Mouse (Mus musculus) ES-Bruce4 (cell line): ENCODE results near the gene Gm2696. TPM values are rescaled to one million over a fixed set of nuclear protein-coding genes. Genes with fewer than 3 reads are reported as not detected.
"Not testable (repeated sequence)": the region's sequence is repeated elsewhere in the genome, so short reads cannot be mapped to it uniquely, and the experiment has no call there.

Experiments used
- H3K27ac ChIP-seq: 2 replicates; pipeline ENCODE4 v1.5.1; 2012; ENCODE audit warnings: low read length, inconsistent platforms; ENCODE audit not compliant: insufficient read depth
- H3K27me3 ChIP-seq: 2 replicates; pipeline ENCODE4 v1.6.1; 2012; ENCODE audit warnings: mild to moderate bottlenecking, low read length, inconsistent platforms; ENCODE audit not compliant: control insufficient read depth, poor library complexity, insufficient read depth, severe bottlenecking
- H3K36me3 ChIP-seq: 2 replicates; pipeline ENCODE4 v1.6.1; 2012; ENCODE audit warnings: inconsistent platforms, mild to moderate bottlenecking, low read length, moderate library complexity; ENCODE audit not compliant: control insufficient read depth, poor library complexity, insufficient read depth, severe bottlenecking
- H3K4me1 ChIP-seq: one replicate; pipeline ENCODE4 v1.8.1; 2011; ENCODE audit warnings: low read length; ENCODE audit not compliant: control insufficient read depth, insufficient read depth
- H3K4me3 ChIP-seq: 2 replicates; pipeline ENCODE4 v1.5.1; 2011; ENCODE audit warnings: low read depth, mild to moderate bottlenecking, low read length
- H3K9ac ChIP-seq: 2 replicates; pipeline ENCODE4 v1.6.1; 2012; ENCODE audit warnings: low read depth, mild to moderate bottlenecking, inconsistent platforms; ENCODE audit not compliant: poor library complexity, severe bottlenecking
- H3K9me3 ChIP-seq: replicated peaks from 2 replicates; pipeline ENCODE4 v1.6.1; 2012; ENCODE audit warnings: mild to moderate bottlenecking, low read length, inconsistent platforms; ENCODE audit not compliant: control insufficient read depth, poor library complexity, insufficient read depth, severe bottlenecking
- CTCF ChIP-seq: IDR thresholded peaks from one replicate; pipeline ENCODE4 v1.8.1; 2011; ENCODE audit warnings: low read depth, low read length
- EP300 ChIP-seq: IDR thresholded peaks from 2 replicates; pipeline ENCODE4 v1.6.1; 2011; ENCODE audit warnings: low read depth, low read length; ENCODE audit not compliant: insufficient read depth
- POLR2A ChIP-seq: IDR thresholded peaks from one replicate; pipeline ENCODE4 v1.8.1; 2011; ENCODE audit warnings: low read length; ENCODE audit not compliant: insufficient read depth
- polyA plus RNA-seq: library from polyadenylated mRNA; stranded (reverse); fragments of >200 nt; gene quantifications from 2 replicates; pipeline ENCODE4 v1.2.4, GENCODE M21; 2011; ENCODE audit warnings: low read depth; ENCODE audit not compliant: missing spikeins, insufficient read depth, insufficient read length

Gm2696 gene
- polyA plus RNA-seq, 1 experiment, result not detected

GRCm38 (mm10) chr10:77788621-77789020, 25.9 kb upstream of the Gm2696 start:
- Histone ChIP-seq H3K27ac (no peak overlapping the region), H3K9me3 (no peaks in the 10 kb centered on the region), H3K4me3 (no peak overlapping the region), H3K27me3 (no peaks in the 10 kb centered on the region), H3K36me3 (no peaks in the 10 kb centered on the region), H3K4me1 (no peaks in the 10 kb centered on the region), H3K9ac (no peak overlapping the region)
- TF ChIP-seq CTCF, result no peak
- no peak for TF ChIP-seq EP300
- TF ChIP-seq POLR2A, result no peak

DNA sequence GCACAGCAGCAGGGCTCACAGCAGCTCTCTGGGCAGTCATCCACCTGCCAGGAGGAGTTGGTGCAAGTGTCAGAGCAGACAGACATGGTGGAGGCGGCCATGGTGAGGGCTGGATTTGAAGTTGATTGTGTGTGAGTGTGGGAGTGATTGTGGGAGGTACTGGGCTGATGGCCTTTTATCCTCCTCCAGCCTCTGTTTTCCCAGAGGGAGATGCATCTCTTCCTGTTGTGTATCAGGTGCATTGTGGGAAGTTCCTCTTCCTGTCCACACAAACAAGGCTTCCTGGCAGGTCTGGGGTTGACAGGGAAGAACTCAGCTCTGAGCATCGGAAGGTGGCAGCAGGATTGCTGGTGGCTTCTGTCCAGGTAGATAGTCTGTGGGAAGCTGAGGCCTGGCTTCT, 19.5 kb upstream of the Gm2696 start, which contains the start of gene Gm9639:
Gene Gm9639, minus strand, starts transcription at position 101 of the 400 bp plus-strand sequence.
- H3K27me3 ChIP-seq, result no peaks in the 10 kb centered on the region
- TF ChIP-seq POLR2A (no peak), EP300 (no peak)
- H3K36me3 ChIP-seq, result no peaks in the 10 kb centered on the region
- no peaks in the 10 kb centered on the region for H3K4me1 ChIP-seq
- no peak within 1 kb of the TSS for H3K4me3 ChIP-seq
- H3K27ac ChIP-seq, result no peak within 1 kb of the TSS
- H3K9ac ChIP-seq, result no peak within 1 kb of the TSS
- no peaks in the 10 kb centered on the region for H3K9me3 ChIP-seq

GRCm38 (mm10) chr10:77797677-77798076, 16.8 kb upstream of the Gm2696 start:
- Histone ChIP-seq H3K36me3 (no peaks in the 10 kb centered on the region), H3K4me1 (no peaks in the 10 kb centered on the region), H3K9ac (no peak overlapping the region), H3K4me3 (no peak overlapping the region), H3K9me3 (no peaks in the 10 kb centered on the region), H3K27ac (no peak overlapping the region), H3K27me3 (no peaks in the 10 kb centered on the region)
- TF ChIP-seq CTCF (no peak), EP300 (no peak), POLR2A (no peak)

DNA sequence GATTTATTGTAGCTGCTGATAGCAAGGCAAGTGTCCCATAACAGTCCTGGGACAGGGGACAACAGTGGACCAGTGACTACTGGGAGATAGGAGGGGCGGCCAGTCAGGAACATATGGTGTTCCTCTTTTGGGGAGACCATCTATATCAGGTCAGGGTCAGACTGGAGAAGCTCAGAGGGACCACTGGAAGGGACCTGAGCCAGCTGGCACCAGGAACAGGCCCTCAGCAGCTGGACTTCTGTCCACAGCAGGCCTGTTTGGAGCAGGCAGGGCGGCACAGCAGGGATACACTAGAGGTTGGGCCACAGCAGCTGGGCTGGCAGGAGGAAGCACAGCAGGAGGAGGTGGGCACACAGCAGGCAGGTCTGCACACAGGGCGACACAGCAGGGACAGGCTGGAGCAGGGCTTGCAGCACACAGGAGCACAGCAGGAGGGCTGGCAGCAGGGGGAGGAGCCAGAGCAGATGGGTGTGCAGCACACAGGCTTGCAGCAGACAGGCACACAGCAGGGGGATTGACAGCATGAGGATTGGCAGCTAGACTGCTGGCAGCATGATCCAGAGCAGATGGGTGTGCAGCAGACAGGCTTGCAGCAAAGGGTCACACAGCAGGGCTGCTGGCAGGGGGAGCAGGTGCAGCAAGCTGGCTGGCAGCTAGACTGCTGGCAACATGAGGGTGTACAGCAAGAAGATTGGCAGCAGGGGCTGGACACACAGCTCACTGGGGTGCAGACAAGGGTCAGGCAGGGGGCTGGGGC, 16.1 kb upstream of the Gm2696 start:
- H3K27ac ChIP-seq, H3K4me1 ChIP-seq, H3K9me3 ChIP-seq, H3K27me3 ChIP-seq, H3K9ac ChIP-seq, H3K36me3 ChIP-seq, H3K4me3 ChIP-seq: not testable (repeated sequence)

- Histone ChIP-seq H3K27ac (no peak within 1 kb of the TSS), H3K9me3 (no peaks in the 10 kb centered on the region), H3K4me1 (no peaks in the 10 kb centered on the region), H3K4me3 (no peak within 1 kb of the TSS), H3K36me3 (no peaks in the 10 kb centered on the region), H3K27me3 (no peaks in the 10 kb centered on the region), H3K9ac (no peak within 1 kb of the TSS)
- no peak for TF ChIP-seq CTCF
- no peak for TF ChIP-seq EP300
- no peak for TF ChIP-seq POLR2A
Observed at GRCm38 (mm10) chr10:77798921-77799508, 15.5 kb upstream of the Gm2696 start, which contains the start of gene Gm19668. TSS of gene Gm19668 (minus strand) at chr10:77799133.

DNA sequence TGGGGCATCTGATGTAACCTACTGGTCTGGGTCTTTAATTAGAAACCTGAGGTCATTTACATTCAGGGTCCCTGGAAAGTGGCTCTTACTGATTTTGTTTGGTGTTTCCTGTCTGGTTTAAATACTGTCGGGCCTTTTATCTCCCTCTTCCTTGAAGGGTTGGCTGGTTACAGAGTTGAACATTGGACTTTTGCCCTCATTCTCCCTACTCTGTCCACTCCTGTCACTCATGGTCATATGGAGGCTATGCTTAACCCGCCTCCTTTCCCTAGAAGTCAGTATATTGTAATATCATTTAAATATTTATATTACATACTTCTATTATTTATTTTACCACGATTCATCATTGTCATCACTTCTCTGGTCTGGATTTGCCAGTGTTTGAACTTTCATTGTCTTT, 10.4 kb upstream of the Gm2696 start:
- Histone ChIP-seq H3K9ac (no peak overlapping the region), H3K27ac (no peak overlapping the region), H3K9me3 (peaks cover 11% of the 10 kb centered on the region), H3K36me3 (no peaks in the 10 kb centered on the region), H3K4me1 (no peaks in the 10 kb centered on the region), H3K27me3 (no peaks in the 10 kb centered on the region), H3K4me3 (no peak overlapping the region)
- no peak for TF ChIP-seq EP300
